Mouse (Mus musculus): Measurements from ENCODE around the gene Ephb1. TPM values are rescaled to one million over a fixed set of nuclear protein-coding genes. Genes with fewer than 3 reads are reported as not detected.

The Ephb1 gene
- polyA plus RNA-seq, 1 experiment from 2014 or later = 0.87 TPM

DNA sequence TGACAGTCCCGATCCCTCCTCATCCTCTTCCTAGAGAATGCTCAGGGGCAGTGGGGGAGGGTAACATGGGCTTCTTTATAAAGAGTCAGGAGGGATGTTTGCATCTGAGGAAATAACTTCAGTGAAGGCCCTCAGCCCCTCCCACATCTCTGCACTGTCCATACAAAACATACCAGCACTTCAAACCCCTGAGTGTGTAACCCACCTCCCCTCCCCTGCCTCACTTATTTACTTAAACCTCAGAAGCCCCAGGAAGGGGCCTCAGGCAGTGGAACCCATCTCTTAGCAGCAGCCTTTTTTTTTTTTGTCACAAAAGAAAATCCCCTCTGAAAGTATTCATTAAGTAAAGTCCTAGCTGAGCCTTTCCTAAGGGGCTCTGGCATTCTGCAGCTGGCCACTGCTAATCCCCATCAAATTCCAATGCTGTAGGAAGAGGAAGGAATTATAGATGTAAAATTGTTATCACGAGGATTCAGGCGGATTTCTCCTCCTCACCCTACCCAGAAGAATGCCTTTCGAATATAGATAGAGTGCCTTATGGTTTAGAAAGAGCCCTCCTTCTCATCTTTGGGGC, 231.5 kb downstream of the Ephb1 start:
- no peak overlapping the region for H3K4me2 ChIP-seq (replicated peaks; ENCODE audit: low read depth, low read length)
- TF ChIP-seq CTCF (IDR thresholded peaks at IDR 0.05) = no peak
- H3K27me3 ChIP-seq (replicated peaks; ENCODE audit: insufficient read depth, low read length) = no peaks in the 10 kb centered on the region
- no peak overlapping the region for H3K9ac ChIP-seq (replicated peaks; ENCODE audit: low read depth)
- ATAC-seq = no peak
- no peak for DNase-seq (ENCODE audit: low spot score)
- H3K27ac ChIP-seq (ENCODE audit: low read length) = no peak overlapping the region
- WGBS = 32% methylated on average over 4 of the region's 4 CpGs
- no peaks in the 10 kb centered on the region for H3K9me3 ChIP-seq (ENCODE audit: low read length)
- no peaks in the 10 kb centered on the region for H3K36me3 ChIP-seq (ENCODE audit: insufficient read depth, low read length)
- no peaks in the 10 kb centered on the region for H3K4me1 ChIP-seq (ENCODE audit: insufficient read depth, low read depth, low read length)
- H3K4me3 ChIP-seq (ENCODE audit: low read depth, low read length) = no peak overlapping the region

DNA sequence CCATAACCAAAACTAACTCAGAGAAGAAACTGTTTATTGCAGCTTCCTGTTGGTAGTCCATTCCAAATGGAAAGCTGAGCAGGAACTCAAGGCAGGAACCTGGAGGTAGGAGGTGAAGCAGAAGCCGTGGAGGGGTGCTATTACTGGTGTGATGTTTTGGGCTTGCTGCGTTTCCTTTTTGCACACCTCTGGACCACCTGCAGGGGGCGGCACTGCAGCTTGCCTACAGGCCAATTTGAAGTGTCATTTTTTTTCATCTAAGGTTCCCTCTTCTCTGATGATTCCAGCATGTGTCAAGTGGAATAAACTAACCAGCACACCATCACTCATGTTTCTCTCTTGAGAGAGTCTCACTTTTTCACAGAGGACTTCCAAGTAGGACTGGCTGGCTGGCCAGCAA, 235.1 kb downstream of the Ephb1 start:
- 0 out of 2 replicates have a peak, but pooled peaks have one; percentile 5 for TF ChIP-seq CTCF (IDR thresholded peaks at IDR 0.05)
- no peak for TF ChIP-seq EP300 (IDR thresholded peaks at IDR 0.05)
- H3K4me1 ChIP-seq (ENCODE audit: insufficient read depth, low read depth, low read length) = no peaks in the 10 kb centered on the region
- H3K4me3 ChIP-seq (ENCODE audit: low read depth, low read length) = no peak overlapping the region
- no peaks in the 10 kb centered on the region for H3K36me3 ChIP-seq (ENCODE audit: insufficient read depth, low read length)
- no peaks in the 10 kb centered on the region for H3K27me3 ChIP-seq (replicated peaks; ENCODE audit: insufficient read depth, low read length)
- no peak for ATAC-seq
- H3K9me3 ChIP-seq (ENCODE audit: low read length) = no peaks in the 10 kb centered on the region
- DNase-seq (ENCODE audit: low spot score) = no peak
- H3K27ac ChIP-seq (ENCODE audit: low read length) = no peak overlapping the region
- 78% methylated on average over 3 of the region's 3 CpGs for WGBS
- no peak overlapping the region for H3K4me2 ChIP-seq (replicated peaks; ENCODE audit: low read depth, low read length)
- H3K9ac ChIP-seq (replicated peaks; ENCODE audit: low read depth) = no peak overlapping the region

DNA sequence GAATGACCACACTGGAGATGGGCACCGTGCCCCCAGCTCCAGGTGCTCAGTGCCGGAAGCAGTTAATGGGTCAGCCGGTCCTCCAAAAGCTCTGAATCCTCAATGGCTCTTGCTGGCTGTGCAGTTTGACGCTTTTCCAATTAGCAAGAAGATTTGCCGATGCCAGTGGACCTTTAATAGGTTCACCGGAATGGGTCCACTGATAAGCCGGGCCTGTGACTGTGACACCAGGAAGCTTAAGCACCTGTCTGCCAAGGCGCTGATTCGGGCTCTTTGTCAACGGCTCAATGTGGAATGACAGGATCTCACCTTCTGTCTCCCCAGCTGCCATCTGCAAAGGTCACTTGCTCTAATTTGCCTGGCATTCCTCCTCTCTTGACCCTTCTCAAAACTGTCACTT, 239.2 kb downstream of the Ephb1 start:
- DNase-seq (ENCODE audit: low spot score) (no peak), ATAC-seq (no peak)
- no peak overlapping the region for H3K9ac ChIP-seq (replicated peaks; ENCODE audit: low read depth)
- no peaks in the 10 kb centered on the region for H3K9me3 ChIP-seq (ENCODE audit: low read length)
- no peak for TF ChIP-seq CTCF (IDR thresholded peaks at IDR 0.05)
- TF ChIP-seq EP300 (IDR thresholded peaks at IDR 0.05) = no peak
- H3K27ac ChIP-seq (ENCODE audit: low read length) = no peak overlapping the region
- H3K4me1 ChIP-seq (ENCODE audit: insufficient read depth, low read depth, low read length) = no peaks in the 10 kb centered on the region
- H3K4me2 ChIP-seq (replicated peaks; ENCODE audit: low read depth, low read length) = no peak overlapping the region
- H3K27me3 ChIP-seq (replicated peaks; ENCODE audit: insufficient read depth, low read length) = no peaks in the 10 kb centered on the region
- no peaks in the 10 kb centered on the region for H3K36me3 ChIP-seq (ENCODE audit: insufficient read depth, low read length)
- H3K4me3 ChIP-seq (ENCODE audit: low read depth, low read length) = no peak overlapping the region
- 86% methylated on average over 10 of the region's 10 CpGs for WGBS

DNA sequence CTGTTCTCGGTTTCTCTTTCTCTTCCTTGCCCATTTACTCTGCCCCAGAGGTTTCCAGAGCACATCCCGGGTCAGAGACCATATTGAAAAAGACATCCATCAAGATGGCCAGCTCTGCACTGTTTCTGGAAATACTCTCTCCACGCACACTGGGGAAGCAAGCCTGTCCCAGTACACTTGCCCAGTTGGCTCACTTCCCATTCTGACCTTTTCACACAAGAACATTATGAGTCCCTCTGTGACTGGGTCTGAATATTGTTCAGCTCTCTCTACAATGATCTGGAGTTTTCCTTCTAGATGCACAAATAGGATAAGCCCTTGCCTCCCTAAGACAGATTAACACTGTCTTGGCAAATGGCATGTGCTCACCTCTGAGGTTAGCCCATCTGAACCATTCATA, 243.0 kb downstream of the Ephb1 start:
- Histone ChIP-seq H3K9ac (replicated peaks; ENCODE audit: low read depth) (no peak overlapping the region), H3K36me3 (ENCODE audit: insufficient read depth, low read length) (no peaks in the 10 kb centered on the region), H3K9me3 (ENCODE audit: low read length) (no peaks in the 10 kb centered on the region), H3K4me1 (ENCODE audit: insufficient read depth, low read depth, low read length) (no peaks in the 10 kb centered on the region), H3K27ac (ENCODE audit: low read length) (no peak overlapping the region), H3K4me3 (ENCODE audit: low read depth, low read length) (no peak overlapping the region), H3K4me2 (replicated peaks; ENCODE audit: low read depth, low read length) (no peak overlapping the region), H3K27me3 (replicated peaks; ENCODE audit: insufficient read depth, low read length) (no peaks in the 10 kb centered on the region)
- TF ChIP-seq CTCF (IDR thresholded peaks at IDR 0.05) (no peak), EP300 (IDR thresholded peaks at IDR 0.05) (no peak)
- no peak for ATAC-seq
- no peak for DNase-seq (ENCODE audit: low spot score)
- WGBS = 37% methylated on average over 3 of the region's 3 CpGs

DNA sequence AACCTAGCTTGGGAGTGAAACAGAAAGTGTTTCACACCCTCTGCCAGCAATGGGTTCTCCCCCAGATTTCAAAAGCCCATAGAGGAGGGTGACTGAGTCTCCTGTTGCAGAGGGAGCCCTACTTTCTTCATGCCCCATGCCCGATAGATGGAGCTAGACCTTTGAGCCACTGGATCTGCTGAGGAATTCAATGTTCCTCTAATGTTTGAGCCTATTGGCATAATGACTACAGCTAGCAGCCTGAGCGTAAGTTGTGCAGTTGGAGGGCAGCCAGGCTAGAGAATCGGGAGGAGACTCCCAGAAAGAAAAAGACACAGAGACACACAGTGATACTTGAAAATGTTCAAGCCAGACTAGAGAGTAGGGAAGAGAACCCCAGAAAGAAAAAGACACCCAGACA, 246.5 kb downstream of the Ephb1 start:
- H3K27me3 ChIP-seq (replicated peaks; ENCODE audit: insufficient read depth, low read length) = no peaks in the 10 kb centered on the region
- WGBS = 43% methylated on average over 3 of the region's 3 CpGs
- TF ChIP-seq CTCF (IDR thresholded peaks at IDR 0.05) = no peak
- TF ChIP-seq EP300 (IDR thresholded peaks at IDR 0.05) = no peak
- no peaks in the 10 kb centered on the region for H3K36me3 ChIP-seq (ENCODE audit: insufficient read depth, low read length)
- no peak overlapping the region for H3K4me3 ChIP-seq (ENCODE audit: low read depth, low read length)
- no peak overlapping the region for H3K27ac ChIP-seq (ENCODE audit: low read length)
- no peaks in the 10 kb centered on the region for H3K4me1 ChIP-seq (ENCODE audit: insufficient read depth, low read depth, low read length)
- H3K4me2 ChIP-seq (replicated peaks; ENCODE audit: low read depth, low read length) = no peak overlapping the region
- H3K9ac ChIP-seq (replicated peaks; ENCODE audit: low read depth) = no peak overlapping the region
- no peak for ATAC-seq
- no peaks in the 10 kb centered on the region for H3K9me3 ChIP-seq (ENCODE audit: low read length)
- DNase-seq (ENCODE audit: low spot score) = no peak

DNA sequence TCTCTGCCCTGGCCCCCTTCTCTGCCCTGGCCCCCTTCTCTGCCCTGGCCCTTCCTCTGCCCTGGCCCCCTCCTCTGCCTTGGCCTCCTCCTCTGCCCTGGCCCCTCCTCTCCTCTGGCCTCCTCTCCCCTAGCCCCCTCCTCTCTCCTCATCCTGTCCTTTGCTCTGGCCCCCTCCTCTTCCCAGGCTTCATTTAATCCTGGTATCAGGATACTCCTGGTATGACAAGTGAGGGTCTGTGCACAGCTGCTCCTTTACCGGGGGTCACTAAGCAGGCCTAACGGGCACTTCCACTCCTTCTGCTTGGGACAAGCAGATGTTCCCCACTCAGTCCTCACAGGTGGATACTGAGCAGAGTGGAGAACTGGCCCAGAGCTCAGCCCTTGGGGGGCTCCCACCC, 247.3 kb downstream of the Ephb1 start:
- Histone ChIP-seq H3K4me2 (replicated peaks; ENCODE audit: low read depth, low read length) (no peak overlapping the region), H3K9me3 (ENCODE audit: low read length) (no peaks in the 10 kb centered on the region), H3K4me3 (ENCODE audit: low read depth, low read length) (no peak overlapping the region), H3K9ac (replicated peaks; ENCODE audit: low read depth) (no peak overlapping the region), H3K4me1 (ENCODE audit: insufficient read depth, low read depth, low read length) (no peaks in the 10 kb centered on the region), H3K27me3 (replicated peaks; ENCODE audit: insufficient read depth, low read length) (no peaks in the 10 kb centered on the region), H3K27ac (ENCODE audit: low read length) (no peak overlapping the region), H3K36me3 (ENCODE audit: insufficient read depth, low read length) (no peaks in the 10 kb centered on the region)
- ATAC-seq (no peak), DNase-seq (ENCODE audit: low spot score) (no peak)
- no peak for TF ChIP-seq EP300 (IDR thresholded peaks at IDR 0.05)
- no peak for TF ChIP-seq CTCF (IDR thresholded peaks at IDR 0.05)
- 59% methylated on average over 2 of the region's 2 CpGs for WGBS

DNA sequence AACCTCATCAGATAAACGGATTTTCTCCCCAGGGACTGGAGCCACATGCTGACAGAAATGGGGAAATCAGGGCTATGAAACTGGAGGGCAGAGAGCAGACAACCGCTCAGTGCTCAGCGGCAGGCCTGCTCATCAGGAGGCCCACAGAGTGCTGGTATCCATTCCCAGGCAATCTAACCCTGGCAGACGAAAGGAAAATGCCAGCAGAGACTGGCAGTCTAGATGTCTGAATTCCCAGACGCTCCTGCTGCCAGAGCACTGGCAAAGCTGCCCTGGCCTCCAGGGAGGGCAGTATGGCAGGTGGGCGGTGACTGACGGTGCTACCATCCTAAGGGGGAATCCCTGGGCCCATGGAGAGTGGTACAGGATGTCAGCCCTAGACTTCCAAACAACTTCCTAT, 257.7 kb downstream of the Ephb1 start:
- WGBS = 41% methylated on average over 7 of the region's 7 CpGs
- no peak overlapping the region for H3K4me2 ChIP-seq (replicated peaks; ENCODE audit: low read depth, low read length)
- no peak overlapping the region for H3K4me3 ChIP-seq (ENCODE audit: low read depth, low read length)
- H3K27me3 ChIP-seq (replicated peaks; ENCODE audit: insufficient read depth, low read length) = no peaks in the 10 kb centered on the region
- ATAC-seq = no peak
- TF ChIP-seq CTCF (IDR thresholded peaks at IDR 0.05) = no peak
- TF ChIP-seq EP300 (IDR thresholded peaks at IDR 0.05) = no peak
- H3K36me3 ChIP-seq (ENCODE audit: insufficient read depth, low read length) = no peaks in the 10 kb centered on the region
- H3K4me1 ChIP-seq (ENCODE audit: insufficient read depth, low read depth, low read length) = no peaks in the 10 kb centered on the region
- H3K9me3 ChIP-seq (ENCODE audit: low read length) = no peaks in the 10 kb centered on the region
- no peak overlapping the region for H3K9ac ChIP-seq (replicated peaks; ENCODE audit: low read depth)
- DNase-seq (ENCODE audit: low spot score) = no peak
- H3K27ac ChIP-seq (ENCODE audit: low read length) = no peak overlapping the region
